Mouse (Mus musculus): Measurements from ENCODE around the gene Slc25a20. TPM values are rescaled to one million over a fixed set of nuclear protein-coding genes. Genes with fewer than 3 reads are reported as not detected.
"Not testable (repeated sequence)": the region's sequence is repeated elsewhere in the genome, so short reads cannot be mapped to it uniquely, and the experiment has no call there.

The Slc25a20 gene
- polyA plus RNA-seq, 2 experiments, result 20.7 to 28.2 TPM

DNA sequence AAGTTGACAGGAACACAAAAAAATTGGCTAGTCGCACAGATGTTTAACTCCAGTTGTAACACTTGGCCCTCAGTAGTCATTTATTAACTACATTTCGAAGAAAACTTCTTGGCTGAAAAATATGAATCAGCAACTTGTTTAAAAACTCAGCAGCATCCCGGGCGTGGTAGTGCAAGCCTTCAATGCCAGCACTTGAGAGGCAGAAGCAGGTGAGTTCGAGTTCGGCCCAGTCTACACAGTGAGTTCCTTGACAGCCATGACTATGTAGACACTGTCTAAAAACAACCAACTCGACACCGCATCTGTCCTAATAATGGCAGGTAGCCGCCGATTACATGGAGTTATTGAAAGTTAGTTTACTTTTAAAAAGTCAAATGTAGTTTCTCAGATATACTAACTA, 13.7 kb upstream of the Slc25a20 start:
- TF ChIP-seq POLR2A (IDR thresholded peaks at IDR 0.05; ENCODE audit: borderline replicate concordance, extremely low read depth, insufficient read depth, insufficient read length), result no peak
- H3K9me3 ChIP-seq (ENCODE audit: control insufficient read depth, low read length), result no peaks in the 10 kb centered on the region
- H3K4me2 ChIP-seq (replicated peaks; ENCODE audit: low read depth, low read length, severe bottlenecking), result peak overlapping the region; percentile 67
- H3K4me3 ChIP-seq (replicated peaks; ENCODE audit: low read length), result peak overlapping the region; percentile 99
- WGBS, result 44% methylated on average over 10 of the region's 10 CpGs
- ATAC-seq (ENCODE audit: low FRiP score, low read depth) (no peak), DNase-seq (ENCODE audit: low spot score) (no peak)
- H3K27ac ChIP-seq (replicated peaks; ENCODE audit: low read depth, low read length), result no peak overlapping the region
- H3K27me3 ChIP-seq (ENCODE audit: control insufficient read depth, insufficient read depth, low read length), result no peaks in the 10 kb centered on the region
- H3K36me3 ChIP-seq (ENCODE audit: control insufficient read depth, insufficient read depth, low read length), result peaks cover 10% of the 10 kb centered on the region
- peaks cover 10% of the 10 kb centered on the region for H3K4me1 ChIP-seq (ENCODE audit: control insufficient read depth, insufficient read depth, low read length)
- peak overlapping the region; percentile 87 for H3K9ac ChIP-seq (ENCODE audit: low read depth, low read length, severe bottlenecking)

DNA sequence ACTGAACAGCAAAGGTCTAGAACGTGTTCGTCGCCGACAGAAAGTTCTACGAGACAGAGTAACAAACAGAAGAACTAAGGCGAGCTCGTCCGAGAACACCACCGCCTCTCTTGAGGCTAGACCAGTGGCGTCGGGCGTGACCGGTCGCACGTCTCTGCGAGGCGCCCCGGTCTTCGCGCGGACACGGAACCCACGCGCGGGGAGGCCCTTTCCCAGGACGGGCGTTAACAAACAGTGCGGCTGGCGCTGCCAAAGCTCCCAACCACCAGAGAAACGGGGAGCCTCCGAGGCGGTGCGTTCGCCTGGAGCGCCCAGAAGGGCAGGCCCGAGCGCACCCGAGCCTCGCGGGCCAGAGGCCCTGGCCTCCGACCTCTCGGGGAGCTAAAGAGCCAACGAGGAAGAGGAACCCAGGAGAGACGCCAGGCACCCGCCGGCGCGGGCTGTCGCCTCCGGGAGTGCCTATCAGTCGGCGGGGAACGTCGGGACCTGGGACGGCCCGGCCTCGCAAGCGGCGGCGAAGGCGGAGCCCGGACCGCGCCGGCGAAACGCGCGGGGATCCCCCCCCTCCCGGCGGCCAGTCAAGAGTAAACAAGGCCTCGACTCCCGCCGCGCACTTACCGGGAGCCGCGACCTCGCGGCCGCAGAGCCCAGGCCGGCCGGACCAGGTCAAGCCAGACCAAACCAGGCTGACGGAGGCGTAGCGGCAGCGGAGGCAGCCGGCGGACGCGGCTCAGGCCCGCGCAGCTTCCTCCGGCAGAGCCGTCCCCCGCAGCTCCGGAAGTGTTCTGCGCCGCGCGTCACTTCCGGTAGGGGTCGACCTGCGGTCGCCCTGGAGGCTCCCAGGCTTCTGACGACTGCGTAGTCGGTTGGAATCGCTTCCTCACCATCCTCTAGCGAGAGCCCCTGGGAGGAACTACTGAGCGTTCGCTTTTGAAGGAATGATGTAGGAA, 13.0 kb upstream of the Slc25a20 start, which contains the start of gene Arih2:
TSS of gene Arih2 (minus strand) at position 776 of the 950 bp plus-strand sequence.
- Histone ChIP-seq H3K4me2 (replicated peaks; ENCODE audit: low read depth, low read length, severe bottlenecking) (peak within 1 kb of the TSS; percentile 67), H3K27me3 (ENCODE audit: control insufficient read depth, insufficient read depth, low read length) (no peaks in the 10 kb centered on the region), H3K4me3 (replicated peaks; ENCODE audit: low read length) (peak within 1 kb of the TSS; percentile 99), H3K9me3 (ENCODE audit: control insufficient read depth, low read length) (no peaks in the 10 kb centered on the region), H3K36me3 (ENCODE audit: control insufficient read depth, insufficient read depth, low read length) (peaks cover 6% of the 10 kb centered on the region), H3K27ac (replicated peaks; ENCODE audit: low read depth, low read length) (peak within 1 kb of the TSS; percentile 82), H3K9ac (ENCODE audit: low read depth, low read length, severe bottlenecking) (peak within 1 kb of the TSS; percentile 87), H3K4me1 (ENCODE audit: control insufficient read depth, insufficient read depth, low read length) (peaks cover 10% of the 10 kb centered on the region)
- peak; percentile 94 for DNase-seq (ENCODE audit: low spot score)
- TF ChIP-seq POLR2A (IDR thresholded peaks at IDR 0.05; ENCODE audit: borderline replicate concordance, extremely low read depth, insufficient read depth, insufficient read length), result peak; percentile 78; the same call in 1 of the 2 replicates
- WGBS, result under 1% methylated on average over 105 of the region's 112 CpGs
- peak; percentile 97 for ATAC-seq (ENCODE audit: low FRiP score, low read depth)

- peak; percentile 31; the same call in 1 of the 2 replicates for ATAC-seq (ENCODE audit: low FRiP score, low read depth)
- H3K4me3 ChIP-seq (replicated peaks; ENCODE audit: low read length), result peak overlapping the region; percentile 99
These were observed 12.1 kb upstream of the Slc25a20 start for GRCm38 (mm10) chr9:108649561-108650440.

DNA sequence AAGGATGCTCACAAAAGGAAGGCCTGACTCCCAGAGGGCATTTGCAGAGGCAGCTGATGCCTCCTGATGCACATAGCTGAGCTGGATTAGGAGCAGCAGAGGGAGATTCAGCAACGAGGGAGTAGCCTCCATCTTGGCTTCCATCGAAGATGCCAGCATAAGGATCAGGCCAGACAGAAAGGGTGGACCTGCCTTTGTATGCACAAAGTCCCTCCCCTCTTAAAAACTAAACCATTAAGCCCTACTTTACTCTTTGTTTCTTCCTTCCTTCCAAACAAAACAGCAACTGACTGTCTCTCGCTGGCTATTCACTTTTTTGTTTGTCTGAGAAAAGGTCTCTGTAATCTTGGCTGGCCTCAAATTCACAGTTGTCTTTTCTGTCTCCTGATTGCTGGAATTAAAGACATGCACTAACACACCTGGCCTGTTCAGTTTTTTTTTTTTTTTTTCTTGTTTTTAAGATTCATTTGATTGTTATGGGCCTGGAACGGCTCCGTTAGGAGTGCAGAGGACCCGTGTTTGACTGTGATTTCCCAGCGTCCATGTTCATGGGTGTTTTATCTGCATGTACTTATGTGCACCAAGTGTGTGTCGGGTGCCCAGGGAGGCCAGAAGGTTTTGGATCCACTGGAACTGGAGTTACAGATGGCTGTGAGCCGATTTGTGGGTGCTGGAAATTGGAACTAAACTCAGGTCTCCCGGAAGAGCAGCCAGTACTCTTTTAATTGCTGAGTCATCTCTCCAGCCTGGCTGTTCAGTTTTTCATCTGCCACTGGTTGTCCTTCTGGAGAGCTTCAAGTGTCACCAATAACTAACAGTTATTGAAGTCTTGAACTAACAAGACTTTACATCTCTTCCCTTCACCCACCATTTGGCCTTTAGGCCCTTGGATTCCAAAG, 7.1 kb upstream of the Slc25a20 start:
- ATAC-seq (ENCODE audit: low FRiP score, low read depth) (no peak), DNase-seq (ENCODE audit: low spot score) (no peak)
- Histone ChIP-seq H3K9me3 (ENCODE audit: control insufficient read depth, low read length) (no peaks in the 10 kb centered on the region), H3K4me2 (replicated peaks; ENCODE audit: low read depth, low read length, severe bottlenecking) (no peak overlapping the region), H3K4me1 (ENCODE audit: control insufficient read depth, insufficient read depth, low read length) (peaks cover 4% of the 10 kb centered on the region), H3K9ac (ENCODE audit: low read depth, low read length, severe bottlenecking) (no peak overlapping the region), H3K36me3 (ENCODE audit: control insufficient read depth, insufficient read depth, low read length) (no peaks in the 10 kb centered on the region), H3K4me3 (replicated peaks; ENCODE audit: low read length) (no peak overlapping the region), H3K27ac (replicated peaks; ENCODE audit: low read depth, low read length) (no peak overlapping the region), H3K27me3 (ENCODE audit: control insufficient read depth, insufficient read depth, low read length) (no peaks in the 10 kb centered on the region)
- WGBS, result 74% methylated on average over 10 of the region's 10 CpGs
- TF ChIP-seq POLR2A (IDR thresholded peaks at IDR 0.05; ENCODE audit: borderline replicate concordance, extremely low read depth, insufficient read depth, insufficient read length), result no peak

More at GRCm38 (mm10) chr9:108649561-108650440, 12.1 kb upstream of the Slc25a20 start:
- DNase-seq (ENCODE audit: low spot score), result no peak
- WGBS, result 31% methylated on average over 29 of the region's 29 CpGs
- TF ChIP-seq POLR2A (IDR thresholded peaks at IDR 0.05; ENCODE audit: borderline replicate concordance, extremely low read depth, insufficient read depth, insufficient read length), result no peak
- no peaks in the 10 kb centered on the region for H3K9me3 ChIP-seq (ENCODE audit: control insufficient read depth, low read length)
- H3K4me2 ChIP-seq (replicated peaks; ENCODE audit: low read depth, low read length, severe bottlenecking), result peak overlapping the region; percentile 67
- H3K27ac ChIP-seq (replicated peaks; ENCODE audit: low read depth, low read length), result peak overlapping the region; percentile 82
- H3K27me3 ChIP-seq (ENCODE audit: control insufficient read depth, insufficient read depth, low read length), result no peaks in the 10 kb centered on the region
- peaks cover 10% of the 10 kb centered on the region for H3K4me1 ChIP-seq (ENCODE audit: control insufficient read depth, insufficient read depth, low read length)
- H3K9ac ChIP-seq (ENCODE audit: low read depth, low read length, severe bottlenecking), result peak overlapping the region; percentile 87
- H3K36me3 ChIP-seq (ENCODE audit: control insufficient read depth, insufficient read depth, low read length), result peaks cover 4% of the 10 kb centered on the region

- H3K27ac ChIP-seq (replicated peaks; ENCODE audit: low read depth, low read length); H3K4me1 ChIP-seq (ENCODE audit: control insufficient read depth, insufficient read depth, low read length); H3K4me3 ChIP-seq (replicated peaks; ENCODE audit: low read length); H3K9me3 ChIP-seq (ENCODE audit: control insufficient read depth, low read length); H3K9ac ChIP-seq (ENCODE audit: low read depth, low read length, severe bottlenecking); H3K27me3 ChIP-seq (ENCODE audit: control insufficient read depth, insufficient read depth, low read length); DNase-seq (ENCODE audit: low spot score); ATAC-seq (ENCODE audit: low FRiP score, low read depth); H3K4me2 ChIP-seq (replicated peaks; ENCODE audit: low read depth, low read length, severe bottlenecking); H3K36me3 ChIP-seq (ENCODE audit: control insufficient read depth, insufficient read depth, low read length): not testable (repeated sequence)
- 73% methylated on average over 7 of the region's 7 CpGs for WGBS
These were observed 6.0 kb upstream of the Slc25a20 start for GRCm38 (mm10) chr9:108655865-108656264.
